ENCODE assay signal across 28 mouse cellular contexts in genomic region chr14:77773331-77773730, GRCm38 (mm10).
"Had no signal": no experiment of that assay in that cellular context is flagged by ENCODE, and none has a peak within 500 bp of the region (broad histone marks: within the 10 kb centered on the region; RNA-seq: fewer than 3 reads in every experiment).

No protein-coding gene starts in this region.

- H3K9me3 ChIP-seq: heart, embryonic 13.5 days; heart, embryonic 15.5 days; hindbrain, embryonic 10.5 days; hindbrain, embryonic 12.5 days; intestine, embryonic 15.5 days; kidney, embryonic 15.5 days; limb, embryonic 13.5 days; limb, embryonic 15.5 days; liver, embryonic 12.5 days had no signal

- H3K4me1 ChIP-seq: heart, embryonic 13.5 days; heart, embryonic 15.5 days; hindbrain, embryonic 10.5 days; hindbrain, embryonic 12.5 days; intestine, embryonic 15.5 days; kidney, embryonic 15.5 days; limb, embryonic 13.5 days; limb, embryonic 15.5 days; liver, embryonic 12.5 days had no signal

- H3K27me3 ChIP-seq: heart, embryonic 13.5 days; heart, embryonic 15.5 days; hindbrain, embryonic 12.5 days; intestine, embryonic 15.5 days; kidney, embryonic 15.5 days; limb, embryonic 13.5 days; limb, embryonic 15.5 days; liver, embryonic 12.5 days had no signal

- ATAC-seq: hindbrain, embryonic 16.5 days; inflammation-experienced regulatory T-cells, adult 6 months; intestine, embryonic 15.5 days; intestine, postnatal 0 days; liver, embryonic 12.5 days had no signal

- H3K9ac ChIP-seq: heart, embryonic 13.5 days; heart, embryonic 15.5 days; hindbrain, embryonic 12.5 days; hindbrain, embryonic 14.5 days; intestine, embryonic 15.5 days; kidney, embryonic 15.5 days; limb, embryonic 13.5 days; limb, embryonic 15.5 days; liver, embryonic 12.5 days; liver, embryonic 14.5 days had no signal

- H3K36me3 ChIP-seq: heart, embryonic 13.5 days; heart, embryonic 15.5 days; hindbrain, embryonic 10.5 days; hindbrain, embryonic 12.5 days; intestine, embryonic 15.5 days; kidney, embryonic 15.5 days; limb, embryonic 13.5 days; limb, embryonic 15.5 days; liver, embryonic 12.5 days had no signal

- H3K27ac ChIP-seq: gastrocnemius, adult 2 months; heart, adult 2 months; heart, embryonic 13.5 days; heart, embryonic 15.5 days; hindbrain, embryonic 10.5 days; hindbrain, embryonic 12.5 days; hindbrain, embryonic 14.5 days; intestine, embryonic 15.5 days; kidney, embryonic 15.5 days; kidney, postnatal 0 days; limb, embryonic 13.5 days; limb, embryonic 15.5 days; liver, embryonic 12.5 days; liver, embryonic 14.5 days had no signal

- H3K4me3 ChIP-seq: gastrocnemius, adult 2 months; heart, adult 2 months; heart, embryonic 13.5 days; heart, embryonic 15.5 days; hindbrain, embryonic 10.5 days; hindbrain, embryonic 12.5 days; intestine, embryonic 15.5 days; kidney, embryonic 15.5 days; limb, embryonic 13.5 days; limb, embryonic 15.5 days; liver, embryonic 12.5 days had no signal

- H3K4me2 ChIP-seq: heart, embryonic 11.5 days; heart, embryonic 13.5 days; heart, embryonic 15.5 days; hindbrain, embryonic 12.5 days; hindbrain, embryonic 14.5 days; intestine, embryonic 15.5 days; kidney, embryonic 15.5 days; limb, embryonic 13.5 days; limb, embryonic 15.5 days; liver, embryonic 12.5 days had no signal

- DNase-seq: gastrocnemius, adult 2 months; gastrocnemius, postnatal 10 days; gastrocnemius, postnatal 25 days; heart, adult 2 months; heart, postnatal 14 days; heart, postnatal 4 days; kidney, adult 18-20 months; kidney, adult 8-10 months; kidney, postnatal 14 days; kidney, postnatal 36 days; layer of hippocampus, postnatal 36 days; left cerebral cortex, postnatal 4 days had no signal
